Mouse (Mus musculus) embryonic fibroblast, embryonic 13.5 days (primary cell): ENCODE measurements at regions not wholly inside any gene's neighbourhood (a gene's known extent, or its start where the extent isn't known, plus 50 kb on each side); places are given as distances from the start of the nearest gene placed in this dataset.

Experiments
- CTCF ChIP-seq: IDR thresholded peaks from 2 replicates; pipeline ENCODE4 v1.5.1; 2011; ENCODE audit warnings: mild to moderate bottlenecking, control low read depth, low read length, moderate library complexity, borderline replicate concordance; ENCODE audit not compliant: insufficient read depth
- POLR2A ChIP-seq: IDR thresholded peaks from 2 replicates; pipeline ENCODE4 v1.6.1; 2011; ENCODE audit warnings: low read depth, mild to moderate bottlenecking, control low read depth, low read length, moderate library complexity

DNA sequence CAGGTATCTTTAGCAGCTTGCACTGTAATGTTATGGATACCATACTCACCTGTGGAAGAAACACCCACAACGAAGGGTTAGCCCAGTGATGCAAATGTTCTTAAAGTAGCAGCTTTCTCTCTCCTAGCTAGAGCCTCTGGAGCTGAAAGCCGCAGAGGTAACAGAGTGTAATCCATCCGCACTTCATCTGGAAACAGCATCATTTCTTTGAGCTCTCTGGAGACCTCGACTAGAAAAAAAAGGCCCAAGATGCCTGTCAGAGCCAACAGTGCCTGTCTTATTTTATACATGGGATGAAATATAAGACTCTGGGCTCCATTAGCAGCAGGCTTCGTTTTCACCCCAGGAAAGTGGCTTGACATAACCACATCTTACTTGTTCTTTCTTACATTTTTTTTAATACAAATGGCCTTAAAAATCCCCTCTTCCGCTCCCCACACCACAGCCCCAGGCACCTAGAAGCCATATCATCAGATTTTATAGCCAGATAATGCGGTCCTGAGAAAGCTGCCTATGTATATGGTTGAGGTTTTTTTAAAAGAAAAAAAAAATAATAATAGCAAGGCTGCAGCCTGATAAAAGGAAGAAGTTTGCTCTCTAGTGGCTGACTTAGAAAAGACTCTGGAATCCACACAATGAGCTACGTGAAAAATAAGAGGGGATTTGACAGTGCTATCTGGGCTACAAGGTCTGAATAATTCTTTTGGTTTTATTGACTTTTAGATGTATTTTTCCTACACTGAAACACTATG, 179.3 kb upstream of the Akirin2 start:
- TF ChIP-seq POLR2A (no peak), CTCF (no peak)
